ENCODE assay signal across 9 mouse cellular contexts in the genomic region with DNA sequence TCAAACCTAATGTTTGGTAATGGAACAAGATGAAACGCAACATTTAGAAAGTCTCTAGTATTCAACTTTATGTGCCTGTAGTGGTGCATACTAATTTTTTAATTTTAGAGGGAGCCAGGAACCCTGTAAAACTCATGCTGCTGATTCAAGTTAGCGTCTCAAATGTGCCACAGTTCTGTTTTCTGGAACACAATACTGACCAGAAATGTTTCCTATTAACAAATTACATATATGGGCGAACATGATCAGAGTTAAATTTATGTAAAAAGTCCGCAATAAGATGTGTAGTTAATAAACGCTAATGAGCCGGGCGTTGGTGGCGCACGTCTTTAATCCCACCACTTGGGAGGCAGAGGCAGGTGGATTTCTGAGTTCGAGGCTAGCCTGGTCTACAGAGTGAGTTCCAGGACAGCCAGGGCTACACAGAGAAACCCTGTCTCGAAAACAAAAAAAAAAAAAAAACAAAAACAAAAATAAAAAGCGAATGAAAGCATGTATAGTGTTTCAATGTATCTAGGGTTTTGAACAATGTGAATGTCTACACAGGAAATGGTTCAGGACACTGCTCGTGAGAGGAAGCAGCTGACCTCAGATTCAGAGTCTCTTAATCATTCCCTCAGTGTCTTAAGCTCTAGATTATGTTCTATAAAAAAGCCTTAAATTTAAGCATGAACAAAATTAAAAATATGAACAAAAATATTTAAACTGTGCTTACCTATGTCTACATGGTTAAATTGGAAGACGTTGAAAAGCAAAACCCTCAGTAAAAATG. TPM values are rescaled to one million over a fixed set of nuclear protein-coding genes. Genes with fewer than 3 reads are reported as not detected.
A peak's percentile ranks its signal among the peaks of the same experiment; 100 is the strongest.
DNase-seq lines count a peak whose midpoint lies in the region; ATAC-seq and TF ChIP-seq lines count a peak whose summit lies in the region.
"Had no signal": no experiment of that assay in that cellular context is flagged by ENCODE, and none has a peak within 500 bp of the region (broad histone marks: within the 10 kb centered on the region; RNA-seq: fewer than 3 reads in every experiment).

No protein-coding gene starts in this region.

- no peak for ATAC-seq in forebrain, postnatal 0 days
- ATAC-seq in liver, embryonic 16.5 days (ENCODE audit: low read depth): no peak

- TF ChIP-seq CTCF in gastrocnemius, adult 2 months (IDR thresholded peaks at IDR 0.05): no peak
- TF ChIP-seq CTCF in forebrain, postnatal 0 days (IDR thresholded peaks at IDR 0.05; ENCODE audit: low read depth): no peak

- no peak for DNase-seq in gastrocnemius, adult 2 months
- DNase-seq in gastrocnemius, adult 8-10 months (ENCODE audit: low spot score in 2 of 2): no peak
- DNase-seq in A20 (ENCODE audit: low read depth, low spot score): peak; percentile 57
- no peak for DNase-seq in forebrain, postnatal 0 days
- DNase-seq in ovary, adult 18-20 months (ENCODE audit: low spot score): no peak
- DNase-seq in gastrocnemius, adult 18-20 months (ENCODE audit: low spot score): no peak
- no peak for DNase-seq in cerebellum, adult 8-10 months
- DNase-seq: cerebellum, postnatal 10 days had no signal

- H3K4me2 ChIP-seq in forebrain, postnatal 0 days (ENCODE audit: low read depth): peak overlapping the region; percentile 63
- peak overlapping the region; percentile 95 for H3K4me2 ChIP-seq in liver, embryonic 16.5 days (ENCODE audit: low read depth, low read length)

- H3K9me3 ChIP-seq in forebrain, postnatal 0 days (ENCODE audit: low read length): no peaks in the 10 kb centered on the region
- H3K9me3 ChIP-seq in liver, embryonic 16.5 days (replicated peaks; ENCODE audit: control insufficient read depth, low read length): no peaks in the 10 kb centered on the region

- H3K4me3 ChIP-seq in gastrocnemius, adult 2 months: peak overlapping the region; percentile 90
- H3K4me3 ChIP-seq in forebrain, postnatal 0 days (ENCODE audit: low read depth, low read length): peak overlapping the region; percentile 96
- H3K4me3 ChIP-seq in liver, embryonic 16.5 days (ENCODE audit: low read depth, low read length): peak overlapping the region; percentile 98

- H3K27ac ChIP-seq in gastrocnemius, adult 2 months: peak overlapping the region; percentile 96
- H3K27ac ChIP-seq in forebrain, postnatal 0 days (ENCODE audit: low read depth, low read length): peak overlapping the region; percentile 96
- H3K27ac ChIP-seq in liver, embryonic 16.5 days (ENCODE audit: low read length): peak overlapping the region; percentile 100

- intact Hi-C loops in gastrocnemius, adult 2 months (cut with DNase I): loop anchor here (1.0 kb wide), 1 partner anchor 64 kb away; no protein-coding TSS in a partner anchor

- no peaks in the 10 kb centered on the region for H3K27me3 ChIP-seq in forebrain, postnatal 0 days (ENCODE audit: insufficient read depth, low read length)
- no peaks in the 10 kb centered on the region for H3K27me3 ChIP-seq in liver, embryonic 16.5 days (ENCODE audit: control insufficient read depth, insufficient read depth, low read depth, low read length)

- no peaks in the 10 kb centered on the region for H3K36me3 ChIP-seq in forebrain, postnatal 0 days (ENCODE audit: insufficient read depth)
- no peaks in the 10 kb centered on the region for H3K36me3 ChIP-seq in liver, embryonic 16.5 days (ENCODE audit: control insufficient read depth, insufficient read depth)

- peak overlapping the region; percentile 75 for H3K9ac ChIP-seq in forebrain, postnatal 0 days
- H3K9ac ChIP-seq in liver, embryonic 16.5 days (ENCODE audit: low read depth, low read length): peak overlapping the region; percentile 99

- no peaks in the 10 kb centered on the region; the same call in 1 of the 2 replicates for H3K4me1 ChIP-seq in forebrain, postnatal 0 days (ENCODE audit: insufficient read depth)
- H3K4me1 ChIP-seq in liver, embryonic 16.5 days (ENCODE audit: control insufficient read depth, low read depth, low read length): peaks cover 23% of the 10 kb centered on the region

- WGBS in forebrain, postnatal 0 days: 83% methylated on average over 14 of the region's 14 CpGs
- WGBS in liver, embryonic 16.5 days (ENCODE audit: insufficient replicate concordance): 63% methylated on average over 14 of the region's 14 CpGs

RNA-seq across cellular contexts. Expression of a gene that starts 8.6 kb away (rescaled TPM):
- 10 to 100 TPM; 62.2 to 83.0 TPM for total RNA-seq in gastrocnemius, adult 2 months (2021)
- total RNA-seq in gastrocnemius, adult 8-10 months (2022): 10 to 100 TPM; 47.8 to 71.6 (median 53.8) TPM
- 126 and 149 TPM in 2 replicates for total RNA-seq in forebrain, postnatal 0 days (2014; rRNA removed)
- polyA plus RNA-seq in forebrain, postnatal 0 days (2015; fragmentation: Nextera tagmentation; extraction: Ambion mirVana): 61.3 and 62.8 TPM in 2 replicates
- 99.2 and 101 TPM in 2 replicates for polyA plus RNA-seq in liver, embryonic 16.5 days (2015; fragmentation: Nextera tagmentation; extraction: Ambion mirVana)
- 10 to 100 TPM; 49.9 to 50.5 TPM for total RNA-seq in gastrocnemius, adult 18-20 months (2021)

RNA-seq across cellular contexts. Expression of a gene that starts 48.7 kb away (rescaled TPM):
- total RNA-seq in gastrocnemius, adult 2 months (2021): 1,000 to 10,000 TPM; 1,080 to 1,363 TPM
- 1,000 to 10,000 TPM; 1,088 to 1,186 (median 1,135) TPM for total RNA-seq in gastrocnemius, adult 8-10 months (2022)
- total RNA-seq in forebrain, postnatal 0 days (2014; rRNA removed): 321 and 336 TPM in 2 replicates
- polyA plus RNA-seq in forebrain, postnatal 0 days (2015; fragmentation: Nextera tagmentation; extraction: Ambion mirVana): 529 and 607 TPM in 2 replicates
- 184 and 186 TPM in 2 replicates for polyA plus RNA-seq in liver, embryonic 16.5 days (2015; fragmentation: Nextera tagmentation; extraction: Ambion mirVana)
- total RNA-seq in gastrocnemius, adult 18-20 months (2021): 1,000 to 10,000 TPM; 1,039 to 1,209 TPM
